Mouse (Mus musculus) MEL (cell line): ENCODE results near the gene Haghl.

ENCODE experiments used
- BHLHE40 ChIP-seq: IDR thresholded peaks from 2 replicates; pipeline ENCODE4 v1.6.1; 2012; ENCODE audit warnings: low read depth, mild to moderate bottlenecking, inconsistent platforms, low read length, improper control_type of control experiment, borderline replicate concordance
- CTCF ChIP-seq, 3 experiments: IDR thresholded peaks in 2 of 3; conservative IDR thresholded peaks in 1 of 3; 2 replicates each; pipeline ENCODE4 v1.5.1; 2011 to 2012; ENCODE audit warnings: low read length in 3 of 3, low read depth in 2 of 3, mild to moderate bottlenecking in 2 of 3, improper control_type of control experiment in 1 of 3, inconsistent platforms in 1 of 3, mixed read lengths in 1 of 3, moderate library complexity in 1 of 3; ENCODE audit not compliant: control insufficient read depth in 1 of 3, insufficient read depth in 1 of 3, poor library complexity in 1 of 3, severe bottlenecking in 1 of 3
- EP300 ChIP-seq, 2 experiments: IDR thresholded peaks; 2 replicates each; pipeline ENCODE4 v1.6.1; 2011; ENCODE audit warnings: improper control_type of control experiment in 2 of 2, low read length in 2 of 2, low read depth in 1 of 2, mild to moderate bottlenecking in 1 of 2
- GATA1 ChIP-seq: IDR thresholded peaks from 2 replicates; pipeline ENCODE4 v1.6.1; 2011; ENCODE audit warnings: low read depth, low read length, improper control_type of control experiment
- HCFC1 ChIP-seq: IDR thresholded peaks from 2 replicates; pipeline ENCODE4 v1.6.1; 2012; ENCODE audit warnings: low read depth, mild to moderate bottlenecking, inconsistent platforms, low read length, improper control_type of control experiment, moderate library complexity
- KAT2A ChIP-seq: conservative IDR thresholded peaks from 2 replicates; pipeline ENCODE4 v1.6.1; 2012; ENCODE audit warnings: low read depth, low read length, improper control_type of control experiment, inconsistent platforms
- MAZ ChIP-seq: IDR thresholded peaks from 2 replicates; pipeline ENCODE4 v1.6.1; 2012; ENCODE audit warnings: low read depth, mild to moderate bottlenecking, inconsistent platforms, low read length, improper control_type of control experiment
- MEF2A ChIP-seq: IDR thresholded peaks from 2 replicates; pipeline ENCODE4 v1.6.1; 2014; ENCODE audit warnings: low read depth, mild to moderate bottlenecking, inconsistent platforms, low read length, improper control_type of control experiment; ENCODE audit not compliant: poor library complexity, insufficient replicate concordance, severe bottlenecking; ENCODE audit errors: extremely low read depth
- POLR2A ChIP-seq, 2 experiments: IDR thresholded peaks; 2 replicates each; pipeline ENCODE4 v1.6.1; 2011 to 2012; ENCODE audit warnings: low read length in 2 of 2, mild to moderate bottlenecking in 2 of 2, control low read depth in 1 of 2, improper control_type of control experiment in 1 of 2, low read depth in 1 of 2, moderate library complexity in 1 of 2; ENCODE audit not compliant: control insufficient read depth in 1 of 2, insufficient read depth in 1 of 2, poor library complexity in 1 of 2
- SMC3 ChIP-seq: IDR thresholded peaks from 2 replicates; pipeline ENCODE4 v1.6.1; 2011; ENCODE audit warnings: low read depth, low read length, improper control_type of control experiment
- UBTF ChIP-seq: IDR thresholded peaks from 2 replicates; pipeline ENCODE4 v1.6.1; 2012; ENCODE audit warnings: low read depth, mild to moderate bottlenecking, inconsistent platforms, low read length, improper control_type of control experiment, moderate library complexity, borderline replicate concordance; ENCODE audit not compliant: insufficient read depth
- USF2 ChIP-seq, 2 experiments: IDR thresholded peaks; 2 replicates each; pipeline ENCODE4 v1.6.1; 2011 to 2012; ENCODE audit warnings: improper control_type of control experiment in 2 of 2, low read length in 2 of 2, borderline replicate concordance in 1 of 2, inconsistent platforms in 1 of 2, low read depth in 1 of 2, mild to moderate bottlenecking in 1 of 2; ENCODE audit not compliant: insufficient read depth in 1 of 2
- ZMIZ1 ChIP-seq: IDR thresholded peaks from 2 replicates; pipeline ENCODE4 v1.6.1; 2012; ENCODE audit warnings: low read depth, mild to moderate bottlenecking, inconsistent platforms, low read length, improper control_type of control experiment, moderate library complexity
- ZNF384 ChIP-seq: IDR thresholded peaks from 2 replicates; pipeline ENCODE4 v1.6.1; 2012; ENCODE audit warnings: low read depth, mild to moderate bottlenecking, inconsistent platforms, low read length, improper control_type of control experiment

DNA sequence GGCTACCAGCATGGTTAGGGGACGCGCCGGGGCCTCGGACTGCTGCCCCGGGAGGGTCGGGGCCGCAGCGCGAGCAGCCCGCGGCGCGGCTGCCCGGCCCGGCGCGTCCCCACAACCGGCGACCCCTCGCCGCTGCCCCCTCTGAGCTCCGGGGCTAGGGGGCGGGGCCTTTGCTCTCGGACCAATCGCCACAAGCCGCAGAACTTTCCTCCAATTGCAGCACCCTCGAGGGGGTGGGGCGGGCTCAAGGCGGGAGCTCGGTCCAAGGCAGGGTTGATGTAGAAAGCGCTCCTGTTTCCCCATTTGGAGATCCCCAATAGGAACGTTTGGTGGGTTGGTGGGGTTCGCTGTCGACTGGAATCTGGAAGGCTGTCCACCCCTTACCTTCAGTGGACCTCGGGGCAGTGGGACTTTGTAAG, 11.5 kb upstream of the Haghl start, which contains the start of gene Metrn:
- TF ChIP-seq USF2 (IDR thresholded peaks at IDR 0.05; ENCODE audit: borderline replicate concordance in 1 of 2, insufficient read depth in 1 of 2, low read depth in 1 of 2, low read length in 2 of 2) (no peak), EP300 (IDR thresholded peaks at IDR 0.05; ENCODE audit: low read depth in 1 of 2, low read length in 2 of 2) (no peak), HCFC1 (peak; percentile 39; the same call in 1 of the 2 replicates), BHLHE40 (no peak), ZMIZ1 (peak; percentile 71; the same call in 1 of the 2 replicates), CTCF (IDR thresholded peaks at IDR 0.05 in 2 of 3, conservative IDR thresholded peaks at IDR 0.05 in 1 of 3; ENCODE audit: control insufficient read depth in 1 of 3, insufficient read depth in 1 of 3, low read depth in 2 of 3, low read length in 3 of 3, poor library complexity in 1 of 3, severe bottlenecking in 1 of 3) (no peak), ZNF384 (no peak), POLR2A (IDR thresholded peaks at IDR 0.05; ENCODE audit: control insufficient read depth in 1 of 2, insufficient read depth in 1 of 2, low read depth in 1 of 2, low read length in 2 of 2, poor library complexity in 1 of 2) (peak; percentile 82 to 92), UBTF (no peak), KAT2A (no peak), SMC3 (no peak), MEF2A (no peak), GATA1 (no peak), MAZ (no peak)
